Mouse (Mus musculus): Measurements from ENCODE around the gene Arrdc1.

The Arrdc1 gene

GRCm38 (mm10) chr2:24925284-24925683, 9.8 kb downstream of the Arrdc1 start:
- DNase-seq (ENCODE audit: low spot score in 2 of 2): no peak

- DNase-seq (ENCODE audit: low spot score in 2 of 2): no peak
These were observed 11.5 kb downstream of the Arrdc1 start for GRCm38 (mm10) chr2:24923561-24923960.

- DNase-seq (ENCODE audit: low spot score in 2 of 2): no peak
These were observed 15.2 kb downstream of the Arrdc1 start for GRCm38 (mm10) chr2:24919839-24920175.

GRCm38 (mm10) chr2:24918930-24919838, 15.9 kb downstream of the Arrdc1 start, which contains the start of gene Ehmt1:
TSS of gene Ehmt1 (minus strand) at chr2:24919614.
- peak; percentile 82 to 91 for DNase-seq (ENCODE audit: low spot score in 2 of 2)

GRCm38 (mm10) chr2:24914762-24915161, 20.3 kb downstream of the Arrdc1 start:
- no peak for DNase-seq (ENCODE audit: low spot score in 2 of 2)

- DNase-seq (ENCODE audit: low spot score in 2 of 2): no peak
These were observed 22.5 kb downstream of the Arrdc1 start for GRCm38 (mm10) chr2:24912589-24912988.

GRCm38 (mm10) chr2:24912189-24912588, 22.9 kb downstream of the Arrdc1 start:
- no peak for DNase-seq (ENCODE audit: low spot score in 2 of 2)

- no peak for DNase-seq (ENCODE audit: low spot score in 2 of 2)
These were observed 24.6 kb downstream of the Arrdc1 start for GRCm38 (mm10) chr2:24910481-24910880.

- no peak for DNase-seq (ENCODE audit: low spot score in 2 of 2)
These were observed 29.3 kb downstream of the Arrdc1 start for GRCm38 (mm10) chr2:24905653-24906155.

- DNase-seq (ENCODE audit: low spot score in 2 of 2): no peak
These were observed 30.0 kb downstream of the Arrdc1 start for GRCm38 (mm10) chr2:24904823-24905652.

GRCm38 (mm10) chr2:24902999-24903398, 32.1 kb downstream of the Arrdc1 start:
- DNase-seq (ENCODE audit: low spot score in 2 of 2): no peak

- DNase-seq (ENCODE audit: low spot score in 2 of 2): no peak
These were observed 34.0 kb downstream of the Arrdc1 start for GRCm38 (mm10) chr2:24901055-24901454.

- no peak for DNase-seq (ENCODE audit: low spot score in 2 of 2)
These were observed 35.8 kb downstream of the Arrdc1 start for GRCm38 (mm10) chr2:24899292-24899691.

- DNase-seq (ENCODE audit: low spot score in 2 of 2): no peak
These were observed 38.3 kb downstream of the Arrdc1 start for GRCm38 (mm10) chr2:24896761-24897160.

- no peak for DNase-seq (ENCODE audit: low spot score in 2 of 2)
These were observed 40.8 kb downstream of the Arrdc1 start for GRCm38 (mm10) chr2:24894211-24894610.

GRCm38 (mm10) chr2:24892318-24892717, 42.7 kb downstream of the Arrdc1 start:
- no peak for DNase-seq (ENCODE audit: low spot score in 2 of 2)

GRCm38 (mm10) chr2:24890541-24891447, 44.3 kb downstream of the Arrdc1 start:
- DNase-seq (ENCODE audit: low spot score in 2 of 2): no peak

GRCm38 (mm10) chr2:24888895-24889294, 46.2 kb downstream of the Arrdc1 start:
- DNase-seq (ENCODE audit: low spot score in 2 of 2): no peak

GRCm38 (mm10) chr2:24880686-24881085, 54.4 kb downstream of the Arrdc1 start:
- no peak for DNase-seq (ENCODE audit: low spot score in 2 of 2)

Measured in frontal cortex, postnatal 25 days (tissue).